Mouse (Mus musculus) C2C12 (cell line): ENCODE data around the gene Tmcc2.

Source experiments
- CTCF ChIP-seq: IDR thresholded peaks from one replicate; pipeline ENCODE4 v1.5.1; 2011; ENCODE audit not compliant: control insufficient read depth, insufficient read depth, insufficient read length
- MYOD1 ChIP-seq: IDR thresholded peaks from one replicate; pipeline ENCODE4 v1.6.1; 2011; ENCODE audit warnings: low read depth; ENCODE audit not compliant: control insufficient read depth, insufficient read length
- MYOG ChIP-seq: IDR thresholded peaks from one replicate; pipeline ENCODE4 v1.6.1; 2011; ENCODE audit not compliant: control insufficient read depth, insufficient read length; ENCODE audit errors: extremely low read depth
- USF1 ChIP-seq: IDR thresholded peaks from one replicate; pipeline ENCODE4 v1.6.1; 2011; ENCODE audit warnings: low read depth, mild to moderate bottlenecking, control low read depth, moderate library complexity

DNA sequence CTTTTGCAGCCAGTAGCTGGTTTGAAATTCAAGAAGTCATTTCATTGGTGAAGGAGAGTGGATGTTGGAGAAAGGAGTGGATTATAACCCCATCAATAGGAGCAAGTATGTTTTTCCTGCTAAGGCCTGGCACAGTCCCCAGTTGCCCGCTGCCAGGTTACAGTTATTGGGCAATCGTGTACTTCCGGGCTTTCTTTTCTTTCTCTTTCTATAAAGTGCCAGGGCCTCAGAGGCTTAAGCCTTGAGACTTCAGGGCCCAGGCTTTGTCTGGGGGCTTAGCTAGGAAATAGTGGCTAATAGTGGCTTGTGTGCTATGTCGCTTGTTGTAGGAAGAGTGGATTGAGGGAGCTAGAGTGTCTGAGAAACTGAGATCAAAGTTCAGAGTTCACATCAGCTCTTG is 73.7 kb downstream of the Tmcc2 start:
- no peak for TF ChIP-seq CTCF
- TF ChIP-seq MYOD1: no peak
- TF ChIP-seq USF1: no peak
- TF ChIP-seq MYOG: no peak
